ENCODE assay signal across 8 mouse cellular contexts in genomic region chr6:124856321-124856720, GRCm38 (mm10). TPM values are rescaled to one million over a fixed set of nuclear protein-coding genes. Genes with fewer than 3 reads are reported as not detected.
DNase-seq lines count a peak whose midpoint lies in the region; ATAC-seq and TF ChIP-seq lines count a peak whose summit lies in the region.

No protein-coding gene starts in this region.

- TF ChIP-seq CTCF in liver, embryonic 14.5 days (IDR thresholded peaks at IDR 0.05; ENCODE audit: low read depth) = no peak

- no peaks in the 10 kb centered on the region for H3K36me3 ChIP-seq in hindbrain, embryonic 11.5 days (ENCODE audit: control insufficient read depth, insufficient read depth, low read length)
- H3K36me3 ChIP-seq in liver, embryonic 14.5 days (replicated peaks; ENCODE audit: control insufficient read depth, insufficient read depth, low read depth) = no peaks in the 10 kb centered on the region
- peaks cover 6% of the 10 kb centered on the region; the same call in 1 of the 2 replicates for H3K36me3 ChIP-seq in stomach, embryonic 15.5 days

- peak overlapping the region; percentile 73 for H3K4me3 ChIP-seq in hindbrain, embryonic 11.5 days (ENCODE audit: low read depth, low read length)
- H3K4me3 ChIP-seq in liver, embryonic 14.5 days (ENCODE audit: insufficient read depth in 1 of 2, low read depth in 2 of 2, low read length in 2 of 2) = no peak overlapping the region
- peak overlapping the region; percentile 82 for H3K4me3 ChIP-seq in stomach, embryonic 15.5 days (replicated peaks)

- H3K4me1 ChIP-seq in hindbrain, embryonic 11.5 days (replicated peaks; ENCODE audit: control insufficient read depth, insufficient read depth, low read length) = peaks cover 3% of the 10 kb centered on the region; the same call in 1 of the 2 replicates
- no peaks in the 10 kb centered on the region for H3K4me1 ChIP-seq in liver, embryonic 14.5 days (replicated peaks; ENCODE audit: control insufficient read depth in 2 of 2, insufficient read depth in 2 of 2, low read length in 1 of 2)
- peaks cover 22% of the 10 kb centered on the region for H3K4me1 ChIP-seq in stomach, embryonic 15.5 days

- DNase-seq in left cerebral cortex, adult 8-10 months (ENCODE audit: low spot score in 2 of 2) = peak; percentile 34 to 69
- no peak for DNase-seq in left cerebral cortex, adult 9 months (ENCODE audit: low spot score in 2 of 2)
- peak; percentile 48 to 69 for DNase-seq in cerebellum, postnatal 25 days
- peak; percentile 74 for DNase-seq in hindbrain, embryonic 11.5 days (ENCODE audit: low spot score)
- no peak for DNase-seq in liver, embryonic 14.5 days (ENCODE audit: low read depth in 3 of 3, low spot score in 3 of 3)
- DNase-seq in adrenal gland, postnatal 36 days = no peak
- no peak for DNase-seq in adrenal gland, postnatal 10 days

- no peak for TF ChIP-seq EP300 in liver, embryonic 14.5 days (IDR thresholded peaks at IDR 0.05; ENCODE audit: low read depth)

- peak overlapping the region; percentile 94; the same call in 1 of the 2 replicates for H3K27ac ChIP-seq in hindbrain, embryonic 11.5 days (ENCODE audit: low read depth, low read length)
- H3K27ac ChIP-seq in liver, embryonic 14.5 days = no peak overlapping the region
- peak overlapping the region; percentile 95; the same call in 1 of the 2 replicates for H3K27ac ChIP-seq in stomach, embryonic 15.5 days

- ATAC-seq in hindbrain, embryonic 11.5 days (ENCODE audit: low FRiP score) = peak; percentile 41
- no peak for ATAC-seq in liver, embryonic 14.5 days (ENCODE audit: insufficient read depth)
- peak; percentile 38; the same call in 1 of the 2 replicates for ATAC-seq in stomach, embryonic 15.5 days (ENCODE audit: insufficient read depth, low FRiP score, low read depth)

- H3K9me3 ChIP-seq in hindbrain, embryonic 11.5 days (ENCODE audit: control insufficient read depth, low read length) = no peaks in the 10 kb centered on the region
- no peaks in the 10 kb centered on the region for H3K9me3 ChIP-seq in liver, embryonic 14.5 days (ENCODE audit: control insufficient read depth, low read length)
- H3K9me3 ChIP-seq in stomach, embryonic 15.5 days = no peaks in the 10 kb centered on the region

- peak overlapping the region; percentile 95 for H3K4me2 ChIP-seq in hindbrain, embryonic 11.5 days (replicated peaks; ENCODE audit: low read depth, low read length)
- H3K4me2 ChIP-seq in liver, embryonic 14.5 days (ENCODE audit: low read depth) = peak overlapping the region; percentile 65
- peak overlapping the region; percentile 92 for H3K4me2 ChIP-seq in stomach, embryonic 15.5 days

- peak overlapping the region; percentile 97; the same call in 1 of the 2 replicates for H3K9ac ChIP-seq in hindbrain, embryonic 11.5 days (ENCODE audit: low read depth, low read length)
- no peak overlapping the region for H3K9ac ChIP-seq in liver, embryonic 14.5 days (replicated peaks)
- no peak overlapping the region for H3K9ac ChIP-seq in stomach, embryonic 15.5 days

- H3K27me3 ChIP-seq in hindbrain, embryonic 11.5 days (ENCODE audit: control insufficient read depth, insufficient read depth, low read length) = no peaks in the 10 kb centered on the region
- peaks cover 46% of the 10 kb centered on the region for H3K27me3 ChIP-seq in liver, embryonic 14.5 days (ENCODE audit: control insufficient read depth, insufficient read depth, low read length)
- peaks cover 13% of the 10 kb centered on the region for H3K27me3 ChIP-seq in stomach, embryonic 15.5 days (replicated peaks)

- 11% methylated on average over 13 of the region's 14 CpGs for WGBS in hindbrain, embryonic 11.5 days
- 18% methylated on average over 14 of the region's 14 CpGs for WGBS in liver, embryonic 14.5 days (ENCODE audit: insufficient replicate concordance)
- 10% methylated on average over 14 of the region's 14 CpGs for WGBS in stomach, embryonic 15.5 days

RNA-seq across cellular contexts. Expression of gene P3h3, which starts 1.2 kb away (rescaled TPM):
- 10 to 100 TPM; 18.5 to 25.6 (median 20.6) TPM for total RNA-seq in left cerebral cortex, adult 8-10 months (2022)
- 12.1 and 14.7 TPM in 2 replicates for polyA plus RNA-seq in hindbrain, embryonic 11.5 days (2014; fragmentation: Nextera tagmentation; extraction: Ambion mirVana)
- polyA plus RNA-seq in liver, embryonic 14.5 days (2012; rRNA removed) = 3.2 and 3.5 TPM in 2 replicates
- 0.83 and 0.88 TPM in 2 replicates for polyA plus RNA-seq in liver, embryonic 14.5 days (2014; fragmentation: Nextera tagmentation; extraction: Ambion mirVana)
- 28.4 TPM in 2 replicates for polyA plus RNA-seq in stomach, embryonic 15.5 days (2015; fragmentation: Nextera tagmentation; extraction: Ambion mirVana)
- 10 to 100 TPM; 21.7 to 24.5 TPM for total RNA-seq in adrenal gland, postnatal 36 days (2021)
- total RNA-seq in adrenal gland, postnatal 10 days (2021) = 10 to 100 TPM; 26.6 to 29.6 TPM

RNA-seq across cellular contexts. Expression of gene Gpr162, which starts 7.5 kb away (rescaled TPM):
- total RNA-seq in left cerebral cortex, adult 8-10 months (2022) = 100 to 1,000 TPM; 202 to 224 (median 204) TPM
- 1.9 and 2.3 TPM in 2 replicates for polyA plus RNA-seq in hindbrain, embryonic 11.5 days (2014; fragmentation: Nextera tagmentation; extraction: Ambion mirVana)
- polyA plus RNA-seq in liver, embryonic 14.5 days (2012; rRNA removed) = 0.03 and 0.18 TPM in 2 replicates
- polyA plus RNA-seq in liver, embryonic 14.5 days (2014; fragmentation: Nextera tagmentation; extraction: Ambion mirVana) = not detected in 2 replicates
- 1.2 and 1.3 TPM in 2 replicates for polyA plus RNA-seq in stomach, embryonic 15.5 days (2015; fragmentation: Nextera tagmentation; extraction: Ambion mirVana)
- total RNA-seq in adrenal gland, postnatal 36 days (2021) = 1 to 10 TPM in 1 of 2 experiments, under 1 TPM in 1; 0.89 to 1.2 TPM
- 1 to 10 TPM; 3.5 to 5.2 TPM for total RNA-seq in adrenal gland, postnatal 10 days (2021)

RNA-seq across cellular contexts. Expression of gene Gnb3, which starts 16.2 kb away (rescaled TPM):
- under 1 TPM in 3 of 4 experiments, not detected in 1; 0.20 to 0.87 (median 0.53) TPM for total RNA-seq in left cerebral cortex, adult 8-10 months (2022)
- polyA plus RNA-seq in hindbrain, embryonic 11.5 days (2014; fragmentation: Nextera tagmentation; extraction: Ambion mirVana) = 0.22 and 0.64 TPM in 2 replicates
- 0.03 and 0.06 TPM in 2 replicates for polyA plus RNA-seq in liver, embryonic 14.5 days (2012; rRNA removed)
- 0.23 TPM in 1 of 2 replicates, not detected in the other for polyA plus RNA-seq in liver, embryonic 14.5 days (2014; fragmentation: Nextera tagmentation; extraction: Ambion mirVana)
- polyA plus RNA-seq in stomach, embryonic 15.5 days (2015; fragmentation: Nextera tagmentation; extraction: Ambion mirVana) = 0.97 and 1.1 TPM in 2 replicates
- total RNA-seq in adrenal gland, postnatal 36 days (2021) = 1 to 10 TPM; 6.2 to 8.1 TPM
- total RNA-seq in adrenal gland, postnatal 10 days (2021) = 1 to 10 TPM; 7.5 to 9.7 TPM

RNA-seq across cellular contexts. Expression of gene Cdca3, which starts 27.0 kb away (rescaled TPM):
- total RNA-seq in left cerebral cortex, adult 8-10 months (2022) = 1 to 10 TPM in 1 of 4 experiments, under 1 TPM in 3; 0.49 to 1.0 (median 0.80) TPM
- polyA plus RNA-seq in hindbrain, embryonic 11.5 days (2014; fragmentation: Nextera tagmentation; extraction: Ambion mirVana) = 185 and 193 TPM in 2 replicates
- 147 and 165 TPM in 2 replicates for polyA plus RNA-seq in liver, embryonic 14.5 days (2012; rRNA removed)
- 205 and 206 TPM in 2 replicates for polyA plus RNA-seq in liver, embryonic 14.5 days (2014; fragmentation: Nextera tagmentation; extraction: Ambion mirVana)
- 141 and 159 TPM in 2 replicates for polyA plus RNA-seq in stomach, embryonic 15.5 days (2015; fragmentation: Nextera tagmentation; extraction: Ambion mirVana)
- 1 to 10 TPM; 5.9 to 9.2 TPM for total RNA-seq in adrenal gland, postnatal 36 days (2021)
- 10 to 100 TPM; 26.3 to 28.8 TPM for total RNA-seq in adrenal gland, postnatal 10 days (2021)

RNA-seq across cellular contexts. Expression of gene Usp5, which starts 27.0 kb away (rescaled TPM):
- total RNA-seq in left cerebral cortex, adult 8-10 months (2022) = 100 to 1,000 TPM; 200 to 215 (median 204) TPM
- 127 and 134 TPM in 2 replicates for polyA plus RNA-seq in hindbrain, embryonic 11.5 days (2014; fragmentation: Nextera tagmentation; extraction: Ambion mirVana)
- 24.4 and 27.6 TPM in 2 replicates for polyA plus RNA-seq in liver, embryonic 14.5 days (2012; rRNA removed)
- 38.0 and 42.5 TPM in 2 replicates for polyA plus RNA-seq in liver, embryonic 14.5 days (2014; fragmentation: Nextera tagmentation; extraction: Ambion mirVana)
- polyA plus RNA-seq in stomach, embryonic 15.5 days (2015; fragmentation: Nextera tagmentation; extraction: Ambion mirVana) = 116 and 125 TPM in 2 replicates
- total RNA-seq in adrenal gland, postnatal 36 days (2021) = 100 to 1,000 TPM; 120 to 126 TPM
- total RNA-seq in adrenal gland, postnatal 10 days (2021) = 100 to 1,000 TPM in 1 of 2 experiments, 10 to 100 TPM in 1; 89.2 to 111 TPM

Comparison
In these comparisons a context has a peak if more than half of its experiments do, and no peak if none do; other contexts are left out.
1. DNase-seq: peak in left cerebral cortex, adult 8-10 months (2 of 2), cerebellum, postnatal 25 days (2 of 2) and hindbrain, embryonic 11.5 days (single experiment); none in left cerebral cortex, adult 9 months (0 of 2), liver, embryonic 14.5 days (0 of 3), adrenal gland, postnatal 36 days (0 of 2) and adrenal gland, postnatal 10 days (single experiment).
2. H3K4me3 ChIP-seq: peak in hindbrain, embryonic 11.5 days (single experiment) and stomach, embryonic 15.5 days (single experiment); none in liver, embryonic 14.5 days (0 of 2).
3. RNA of gene Gpr162, which starts 7.5 kb away (total RNA-seq): 202 to 224 TPM in left cerebral cortex, adult 8-10 months; 3.5 to 5.2 TPM in adrenal gland, postnatal 10 days and 0.89 to 1.2 TPM in adrenal gland, postnatal 36 days; every median in the first group is over 10 times any median in the second.
4. Peak in every context shown above with its lines, with median percentiles within 50 percentile points of each other: H3K4me2 ChIP-seq.